Mouse (Mus musculus) embryonic facial prominence, embryonic 14.5 days (tissue): ENCODE measurements around the gene Kbtbd4. TPM values are rescaled to one million over a fixed set of nuclear protein-coding genes. Genes with fewer than 3 reads are reported as not detected.

ENCODE experiments used
- ATAC-seq: fragments of 200-750 bp; cut with Nextera tagmentation; 2 replicates; pipeline ENCODE4 v1.8.0; 2017; ENCODE audit warnings: low read depth, moderate number of reproducible peaks, moderate TSS enrichment
- DNase-seq: peaks from one replicate; pipeline ENCODE4 v3.0.0-alpha.2; 2015; ENCODE audit warnings: low spot score
- H3K27ac ChIP-seq: fragments of 300-500 bp; sonication (generic); replicated peaks from 2 replicates; pipeline ENCODE4 v1.5.1; 2014; ENCODE audit warnings: low read depth, mild to moderate bottlenecking, low read length, moderate library complexity
- H3K27me3 ChIP-seq: fragments of 300-500 bp; sonication (generic); replicated peaks from 2 replicates; pipeline ENCODE4 v1.6.1; 2014; ENCODE audit warnings: low read length; ENCODE audit not compliant: control insufficient read depth, insufficient read depth
- H3K36me3 ChIP-seq: fragments of 300-500 bp; sonication (generic); 2 replicates; pipeline ENCODE4 v1.6.1; 2014; ENCODE audit warnings: low read length, mixed read lengths; ENCODE audit not compliant: control insufficient read depth, insufficient read depth
- H3K4me1 ChIP-seq: fragments of 300-500 bp; sonication (generic); 2 replicates; pipeline ENCODE4 v1.6.1; 2014; ENCODE audit warnings: antibody characterized with exemption, low read length; ENCODE audit not compliant: control insufficient read depth, insufficient read depth
- H3K4me2 ChIP-seq: fragments of 300-500 bp; sonication (generic); 2 replicates; pipeline ENCODE4 v1.6.1; 2014; ENCODE audit warnings: low read depth, mild to moderate bottlenecking, low read length, moderate library complexity, mixed read lengths
- H3K4me3 ChIP-seq: fragments of 300-500 bp; sonication (generic); 2 replicates; pipeline ENCODE4 v1.5.1; 2014; ENCODE audit warnings: low read depth, mild to moderate bottlenecking, low read length
- H3K9ac ChIP-seq: fragments of 300-500 bp; sonication (generic); 2 replicates; pipeline ENCODE4 v1.6.1; 2014; ENCODE audit warnings: low read depth, mild to moderate bottlenecking, low read length, moderate library complexity, mixed read lengths
- H3K9me3 ChIP-seq: fragments of 300-500 bp; sonication (generic); 2 replicates; pipeline ENCODE4 v1.6.1; 2016; ENCODE audit warnings: low read length; ENCODE audit not compliant: control insufficient read depth
- WGBS: fragments of 180-500 bp; shearing (Covaris S2); extraction: QIAGEN DNeasy Blood & Tissue Kit; methylation state at CpG from one replicate; pipeline ENCODE4 v1.1.7; 2014; 5-methylcytosine and 5-hydroxymethylcytosine counted together
- polyA plus RNA-seq: library from polyadenylated mRNA; unstranded; fragments of >200 nt; fragmentation: Nextera tagmentation; extraction: Ambion mirVana; gene quantifications from 2 replicates; pipeline ENCODE4 v1.2.1, GENCODE M21; 2014

The Kbtbd4 gene
- 25.8 and 31.0 TPM in 2 replicates for polyA plus RNA-seq

DNA sequence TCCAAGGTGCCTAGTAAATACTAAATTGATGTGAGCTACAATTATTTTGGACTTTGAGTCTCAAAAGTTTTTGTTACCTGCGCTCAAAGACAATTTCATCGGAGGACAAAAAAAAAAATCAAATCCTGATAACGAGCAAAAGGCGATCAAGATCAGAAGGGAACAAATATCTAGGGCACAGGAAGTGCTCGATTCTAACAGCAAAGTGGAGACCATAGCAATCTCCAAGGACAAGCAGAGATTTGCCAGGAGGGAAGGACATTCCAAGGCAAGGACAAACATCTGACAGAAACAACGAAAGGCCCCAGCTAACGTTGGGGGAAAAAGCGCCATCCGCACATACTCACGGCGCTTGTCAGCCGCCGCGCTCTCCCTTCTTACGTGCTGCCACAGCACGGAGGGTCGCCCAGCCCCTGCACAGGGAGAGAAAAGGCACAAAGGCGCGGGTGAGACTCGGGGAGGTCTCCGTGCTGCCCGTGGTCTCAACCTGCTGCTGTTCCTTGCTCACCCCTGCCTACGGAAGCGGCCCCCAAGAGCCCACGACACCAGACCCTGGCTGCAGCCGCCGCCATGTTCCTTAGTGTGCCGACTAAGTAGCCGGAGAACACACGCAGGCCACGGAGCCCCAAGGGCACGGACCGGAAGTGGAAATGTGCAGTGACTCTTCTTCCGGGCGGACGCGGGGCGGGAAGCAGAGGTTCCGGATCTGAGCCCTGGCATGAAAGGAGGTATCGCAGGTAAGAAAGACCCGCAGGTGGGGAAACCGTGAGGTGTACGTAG, at the start of gene Kbtbd4, which contains the start of gene Ndufs3:
TSS of gene Kbtbd4 (plus strand) at position 665 of the 780 bp plus-strand sequence.
TSS of gene Ndufs3 (minus strand) at position 752 of the 780 bp plus-strand sequence.
- H3K9ac ChIP-seq: peak within 1 kb of the TSS; percentile 95
- peak within 1 kb of the TSS; percentile 97 for H3K4me3 ChIP-seq
- under 1% methylated on average over 39 of the region's 43 CpGs for WGBS
- no peaks in the 10 kb centered on the region for H3K9me3 ChIP-seq
- H3K36me3 ChIP-seq: peaks cover 54% of the 10 kb centered on the region
- DNase-seq (peak; percentile 96), ATAC-seq (peak; percentile 97)
- H3K4me1 ChIP-seq: peaks cover 11% of the 10 kb centered on the region
- no peaks in the 10 kb centered on the region for H3K27me3 ChIP-seq
- H3K4me2 ChIP-seq: peak within 1 kb of the TSS; percentile 79
- peak within 1 kb of the TSS; percentile 91 for H3K27ac ChIP-seq

DNA sequence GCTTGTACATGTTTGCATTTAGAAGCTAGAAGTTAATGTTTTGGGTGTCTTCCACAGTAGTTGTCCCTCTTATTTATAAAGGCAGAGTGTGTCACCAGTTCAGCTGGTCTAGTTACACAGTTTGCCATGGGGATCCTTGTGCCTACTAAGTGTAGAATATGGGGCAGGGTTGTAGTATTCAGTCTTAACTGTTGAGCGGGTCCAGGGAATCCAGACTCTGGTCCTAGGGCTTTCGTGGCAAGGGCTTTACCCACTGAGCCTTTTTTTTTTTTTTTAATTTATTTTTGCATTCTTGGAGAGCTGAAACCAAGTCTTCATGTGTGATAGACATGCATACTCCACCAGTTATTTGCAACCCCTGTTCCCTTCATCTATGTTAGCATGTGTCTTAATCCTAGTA, 43.1 kb upstream of the Kbtbd4 start:
- 88% methylated on average over 2 of the region's 2 CpGs for WGBS
- Histone ChIP-seq H3K4me3 (no peak overlapping the region), H3K9ac (no peak overlapping the region), H3K27me3 (no peaks in the 10 kb centered on the region), H3K4me2 (no peak overlapping the region), H3K27ac (no peak overlapping the region), H3K36me3 (peaks cover 94% of the 10 kb centered on the region), H3K9me3 (no peaks in the 10 kb centered on the region), H3K4me1 (no peaks in the 10 kb centered on the region)
- ATAC-seq (no peak), DNase-seq (no peak)

DNA sequence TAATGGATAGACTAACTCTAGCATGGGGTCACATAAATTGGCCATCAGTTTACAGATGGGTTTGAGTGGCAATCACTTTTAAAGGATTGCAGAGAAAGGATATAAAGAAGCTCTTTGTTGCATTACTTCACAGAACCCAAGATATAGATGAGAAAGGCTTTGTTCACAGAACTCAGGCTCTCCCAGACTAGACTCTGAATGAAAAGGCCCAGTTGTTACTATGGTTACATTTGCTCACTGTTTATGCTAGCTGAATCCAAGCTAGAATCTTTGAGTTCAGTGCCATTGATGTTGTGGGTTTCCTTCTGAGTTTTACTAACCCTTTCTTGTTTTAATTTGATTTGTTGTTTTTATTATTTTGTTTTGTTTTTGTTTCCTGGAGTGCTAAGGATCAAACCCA, 40.4 kb upstream of the Kbtbd4 start:
- DNase-seq (no peak), ATAC-seq (no peak)
- Histone ChIP-seq H3K9ac (no peak overlapping the region), H3K27me3 (no peaks in the 10 kb centered on the region), H3K4me2 (no peak overlapping the region), H3K36me3 (peaks cover 88% of the 10 kb centered on the region), H3K9me3 (no peaks in the 10 kb centered on the region), H3K27ac (no peak overlapping the region), H3K4me3 (no peak overlapping the region), H3K4me1 (no peaks in the 10 kb centered on the region)

DNA sequence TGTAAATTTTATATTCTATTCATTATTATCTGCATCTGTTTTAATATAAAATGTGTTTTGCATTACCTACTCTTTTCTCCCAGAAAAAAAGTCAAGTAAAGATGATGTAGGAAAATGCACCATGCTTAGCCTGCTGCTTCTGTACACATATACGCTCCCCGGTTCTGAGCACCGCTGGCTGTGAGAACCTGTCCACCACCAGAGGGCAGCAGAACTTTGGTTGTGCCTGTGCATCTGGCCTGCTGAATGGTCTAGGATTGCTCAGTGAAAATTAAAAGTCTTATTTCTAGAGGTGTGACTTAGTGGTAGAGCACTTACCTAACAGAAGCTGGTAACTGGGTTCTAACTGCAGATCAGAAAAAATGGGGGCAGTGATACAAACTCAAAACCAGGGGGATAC, 38.0 kb upstream of the Kbtbd4 start:
- Histone ChIP-seq H3K36me3 (peaks cover 65% of the 10 kb centered on the region), H3K9ac (no peak overlapping the region), H3K4me3 (no peak overlapping the region), H3K4me1 (no peaks in the 10 kb centered on the region), H3K27ac (no peak overlapping the region), H3K9me3 (no peaks in the 10 kb centered on the region), H3K27me3 (no peaks in the 10 kb centered on the region), H3K4me2 (no peak overlapping the region)
- peak; percentile 95 for ATAC-seq
- WGBS: 20% methylated on average over 3 of the region's 3 CpGs
- peak; percentile 88 for DNase-seq

DNA sequence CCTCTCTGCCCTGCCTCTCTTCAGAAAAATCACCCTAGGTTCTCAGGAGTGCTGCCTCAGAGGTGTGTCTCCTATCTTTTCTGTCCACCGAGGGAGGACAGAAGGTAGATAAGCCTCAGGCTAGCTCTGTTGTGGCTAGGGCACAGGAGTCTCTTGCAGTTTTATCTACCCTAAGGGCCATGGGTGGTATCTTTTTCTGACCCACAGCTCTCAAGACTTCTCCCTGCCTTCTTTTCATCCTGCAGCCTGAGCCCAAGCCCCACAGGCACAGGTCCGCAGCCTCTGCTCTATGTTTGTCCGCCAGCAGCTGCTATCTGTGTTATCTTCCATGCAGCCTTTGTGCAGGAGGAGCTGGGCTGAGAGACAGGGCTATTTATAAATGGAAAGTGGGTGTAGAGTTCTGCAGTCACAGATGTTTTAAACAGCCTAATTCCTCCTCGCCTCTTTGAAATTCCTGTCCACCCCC, 34.4 kb upstream of the Kbtbd4 start:
- 0 out of 2 replicates have a peak, but pooled peaks have one; percentile 44 for ATAC-seq
- Histone ChIP-seq H3K27ac (peak overlapping the region; percentile 67), H3K9me3 (no peaks in the 10 kb centered on the region), H3K4me3 (no peak overlapping the region), H3K9ac (0 out of 2 replicates have a peak overlapping the region, but pooled peaks have one; percentile 19), H3K36me3 (peaks cover 29% of the 10 kb centered on the region), H3K27me3 (no peaks in the 10 kb centered on the region), H3K4me2 (no peak overlapping the region), H3K4me1 (no peaks in the 10 kb centered on the region)
- WGBS: 27% methylated on average over 4 of the region's 4 CpGs
- DNase-seq: peak; percentile 56

DNA sequence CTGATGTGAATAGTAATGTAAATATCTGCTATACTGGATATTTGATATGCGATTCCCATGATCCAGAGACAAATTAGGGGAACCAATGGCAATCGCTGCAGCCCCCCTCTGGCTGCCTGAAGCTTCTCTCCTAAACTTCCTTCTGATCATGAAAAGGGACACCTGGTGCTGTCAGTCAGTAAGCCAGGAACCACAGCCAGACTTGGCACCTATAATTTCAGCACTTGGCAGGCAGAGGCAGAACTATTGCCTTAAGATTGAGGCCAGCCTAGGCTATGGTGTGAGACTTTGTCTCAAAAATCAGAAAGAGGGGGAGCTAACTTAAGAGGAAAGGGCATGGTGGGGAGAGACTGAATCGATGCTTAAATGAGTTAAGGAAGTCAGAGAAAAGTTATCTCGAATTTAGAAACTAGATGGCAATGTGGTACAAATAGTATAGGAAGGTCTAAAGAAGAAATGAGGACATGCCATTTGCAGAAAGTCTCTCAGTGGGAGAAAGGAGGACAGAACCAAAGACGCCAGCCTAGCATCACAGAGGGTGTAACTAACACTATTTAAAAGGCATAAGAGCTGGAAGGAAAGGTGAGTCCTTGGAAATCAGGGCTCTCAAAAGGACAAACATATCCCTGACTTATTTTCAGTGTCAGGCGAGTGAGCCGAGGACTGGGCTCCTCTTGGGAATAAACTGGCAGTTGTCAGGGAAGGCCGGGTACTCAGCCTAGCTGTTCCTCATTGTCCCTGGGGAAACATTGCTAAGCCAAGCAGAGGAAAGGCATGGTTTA, 33.2 kb upstream of the Kbtbd4 start:
- Histone ChIP-seq H3K27ac (no peak overlapping the region), H3K27me3 (no peaks in the 10 kb centered on the region), H3K4me1 (no peaks in the 10 kb centered on the region), H3K9ac (no peak overlapping the region), H3K36me3 (peaks cover 18% of the 10 kb centered on the region; the same call in 1 of the 2 replicates), H3K4me3 (no peak overlapping the region), H3K9me3 (no peaks in the 10 kb centered on the region), H3K4me2 (no peak overlapping the region)
- WGBS: 59% methylated on average over 8 of the region's 8 CpGs
- DNase-seq (peak; percentile 44), ATAC-seq (no peak)

DNA sequence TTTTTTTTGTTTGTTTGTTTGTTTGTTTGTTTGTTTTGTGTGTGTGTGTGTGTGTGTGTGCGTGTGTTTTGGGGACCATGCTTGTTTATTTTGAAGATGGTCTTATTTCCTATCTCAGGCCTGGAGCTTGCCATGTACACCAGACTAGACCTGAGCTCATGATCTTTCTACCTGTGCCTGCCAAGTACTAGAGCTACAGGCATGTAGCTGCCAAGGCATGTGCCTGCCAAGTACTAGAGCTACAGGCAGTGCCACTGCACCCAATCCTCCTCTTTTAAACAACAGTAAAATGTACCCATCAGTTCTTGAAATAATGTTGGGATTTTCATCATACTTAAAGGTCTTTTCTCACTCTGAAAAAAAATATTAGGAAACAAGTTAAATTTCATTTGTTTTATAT, 30.5 kb upstream of the Kbtbd4 start:
- no peak overlapping the region for H3K4me3 ChIP-seq
- no peak for ATAC-seq
- WGBS: 83% methylated on average over 1 of the region's 1 CpGs

DNA sequence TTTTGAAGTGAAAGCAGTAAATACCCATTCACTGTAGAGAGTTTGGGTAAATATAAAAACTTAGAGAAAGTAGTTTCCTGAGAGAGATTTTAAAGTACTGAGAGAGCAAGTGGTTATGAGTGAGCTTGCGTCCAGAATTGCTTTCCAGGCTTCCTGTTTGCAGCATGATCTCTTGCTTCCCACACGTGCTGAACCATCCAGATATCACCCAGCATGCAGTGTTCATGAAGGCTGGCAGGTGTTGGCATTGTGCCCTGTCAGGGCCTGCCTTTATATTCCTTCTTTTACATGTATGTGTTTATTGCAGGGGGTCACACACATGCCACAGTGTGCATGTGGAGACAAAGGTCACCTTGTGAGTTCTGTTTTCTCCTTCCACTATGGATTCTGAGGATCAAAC, 29.3 kb upstream of the Kbtbd4 start:
- H3K4me2 ChIP-seq: no peak overlapping the region
- no peaks in the 10 kb centered on the region for H3K4me1 ChIP-seq
- no peak overlapping the region for H3K9ac ChIP-seq
- ATAC-seq (no peak), DNase-seq (no peak)
- WGBS: 63% methylated on average over 2 of the region's 2 CpGs
- H3K4me3 ChIP-seq: no peak overlapping the region
- H3K9me3 ChIP-seq: no peaks in the 10 kb centered on the region
- no peak overlapping the region for H3K27ac ChIP-seq
- H3K27me3 ChIP-seq: no peaks in the 10 kb centered on the region
- H3K36me3 ChIP-seq: no peaks in the 10 kb centered on the region

More for the DNA sequence above, 30.5 kb upstream of the Kbtbd4 start:
- Histone ChIP-seq H3K9ac (no peak overlapping the region), H3K4me1 (no peaks in the 10 kb centered on the region), H3K27ac (no peak overlapping the region), H3K27me3 (no peaks in the 10 kb centered on the region), H3K9me3 (no peaks in the 10 kb centered on the region), H3K4me2 (no peak overlapping the region), H3K36me3 (no peaks in the 10 kb centered on the region)
- no peak for DNase-seq
